Mouse (Mus musculus): Measurements from ENCODE around the gene Gm36210. TPM values are rescaled to one million over a fixed set of nuclear protein-coding genes. Genes with fewer than 3 reads are reported as not detected.

The Gm36210 gene
- total and polyA plus RNA-seq, 3 experiments: 0.90 TPM; not detected in 2

GRCm38 (mm10) chr7:4856508-4856907 is 49.8 kb downstream of the Gm36210 start:
- Histone ChIP-seq H3K27me3 (replicated peaks) (no peaks in the 10 kb centered on the region), H3K79me2 (replicated peaks; ENCODE audit: control insufficient read depth, extremely low read depth, insufficient read depth, poor library complexity, severe bottlenecking) (no peaks in the 10 kb centered on the region), H3K9ac (ENCODE audit: insufficient read depth, low read depth) (no peak overlapping the region), H3K4me1 (ENCODE audit: control insufficient read depth in 1 of 2, insufficient read depth in 2 of 2) (no peaks in the 10 kb centered on the region), H3K9me3 (replicated peaks; ENCODE audit: low read length) (no peaks in the 10 kb centered on the region), H3K27ac (ENCODE audit: insufficient read depth, low read depth) (no peak overlapping the region), H3K36me3 (replicated peaks in 1 of 2; ENCODE audit: control insufficient read depth in 1 of 2, insufficient read depth in 1 of 2, low read length in 1 of 2) (no peaks in the 10 kb centered on the region), H3K4me3 (replicated peaks in 1 of 3; ENCODE audit: low read depth in 2 of 3, low read length in 2 of 3, poor library complexity in 1 of 3) (no peak overlapping the region), H3K4me2 (ENCODE audit: insufficient read depth, low read depth, poor library complexity, severe bottlenecking) (no peak overlapping the region)
- dilution Hi-C loops (cut with MboI; ENCODE audit: extremely low pct_ligation_motif_present, extremely low pct_unique_long_range_greater_than_20kb, low sequenced_read_pairs): no loop called here
- TF ChIP-seq HCFC1 (IDR thresholded peaks at IDR 0.05; ENCODE audit: low read depth, low read length) (no peak), SIN3A (IDR thresholded peaks at IDR 0.05; ENCODE audit: low read length) (no peak), MAZ (IDR thresholded peaks at IDR 0.05; ENCODE audit: low read depth, low read length) (no peak), MEF2A (IDR thresholded peaks at IDR 0.05; ENCODE audit: borderline replicate concordance, low read depth, low read length) (no peak), MAFK (IDR thresholded peaks at IDR 0.05; ENCODE audit: insufficient replicate concordance, low read length) (no peak)
- in situ Hi-C loops (cut with MboI; ENCODE audit: low pct_ligation_motif_present, low pct_unique_long_range_greater_than_20kb, low sequenced_read_pairs): no loop called here
- DNase-seq (ENCODE audit: extremely low read depth): no peak

- in situ Hi-C loops (cut with MboI; ENCODE audit: low pct_ligation_motif_present, low pct_unique_long_range_greater_than_20kb, low sequenced_read_pairs): no loop called here
- TF ChIP-seq USF1 (IDR thresholded peaks at IDR 0.05; ENCODE audit: low read depth, low read length): no peak
- TF ChIP-seq ETS1 (conservative IDR thresholded peaks at IDR 0.05; ENCODE audit: low read depth, low read length): no peak
- no peak for TF ChIP-seq MAX (IDR thresholded peaks at IDR 0.05; ENCODE audit: low read length)
- TF ChIP-seq ZKSCAN1 (IDR thresholded peaks at IDR 0.05; ENCODE audit: borderline replicate concordance, low read depth, low read length): no peak
- no peak for TF ChIP-seq SIN3A (IDR thresholded peaks at IDR 0.05; ENCODE audit: low read length)
- TF ChIP-seq NRF1 (IDR thresholded peaks at IDR 0.05; ENCODE audit: low read depth, low read length): no peak
- no peak for TF ChIP-seq EP300 (IDR thresholded peaks at IDR 0.05; ENCODE audit: low read length)
- no peak for TF ChIP-seq MEF2A (IDR thresholded peaks at IDR 0.05; ENCODE audit: borderline replicate concordance, low read depth, low read length)
- no peak for TF ChIP-seq POLR2AphosphoS2 (IDR thresholded peaks at IDR 0.05; ENCODE audit: low read depth, low read length)
- no peak for TF ChIP-seq TBP (conservative IDR thresholded peaks at IDR 0.05; ENCODE audit: low read depth, low read length)
- no peak for TF ChIP-seq USF2 (conservative IDR thresholded peaks at IDR 0.05; ENCODE audit: low read depth, low read length)
- no peak for TF ChIP-seq CHD2 (IDR thresholded peaks at IDR 0.05; ENCODE audit: low read length)
- no peak for TF ChIP-seq ZNF384 (IDR thresholded peaks at IDR 0.05; ENCODE audit: low read depth, low read length)
- no peak for TF ChIP-seq MXI1 (IDR thresholded peaks at IDR 0.05; ENCODE audit: low read depth, low read length)
- TF ChIP-seq GABPA (IDR thresholded peaks at IDR 0.05; ENCODE audit: insufficient replicate concordance, low read depth, low read length): no peak
- no peak for TF ChIP-seq NELFE (IDR thresholded peaks at IDR 0.05; ENCODE audit: low read depth, low read length)
- TF ChIP-seq HCFC1 (IDR thresholded peaks at IDR 0.05; ENCODE audit: low read depth, low read length): no peak
- no peak for TF ChIP-seq ELF1 (IDR thresholded peaks at IDR 0.05; ENCODE audit: low read depth, low read length)
- Histone ChIP-seq H3K4me3 (replicated peaks in 1 of 3; ENCODE audit: low read depth in 2 of 3, low read length in 2 of 3, poor library complexity in 1 of 3) (no peak overlapping the region), H3K9ac (ENCODE audit: insufficient read depth, low read depth) (no peak overlapping the region), H3K4me2 (ENCODE audit: insufficient read depth, low read depth, poor library complexity, severe bottlenecking) (no peak overlapping the region), H3K9me3 (replicated peaks; ENCODE audit: low read length) (no peaks in the 10 kb centered on the region), H3K36me3 (replicated peaks in 1 of 2; ENCODE audit: control insufficient read depth in 1 of 2, insufficient read depth in 1 of 2, low read length in 1 of 2) (no peaks in the 10 kb centered on the region), H3K27ac (ENCODE audit: insufficient read depth, low read depth) (no peak overlapping the region), H3K79me2 (replicated peaks; ENCODE audit: control insufficient read depth, extremely low read depth, insufficient read depth, poor library complexity, severe bottlenecking) (no peaks in the 10 kb centered on the region), H3K4me1 (ENCODE audit: control insufficient read depth in 1 of 2, insufficient read depth in 2 of 2) (peaks cover 8 to 12% of the 10 kb centered on the region in 2 experiments), H3K27me3 (replicated peaks) (no peaks in the 10 kb centered on the region)
- dilution Hi-C loops (cut with MboI; ENCODE audit: extremely low pct_ligation_motif_present, extremely low pct_unique_long_range_greater_than_20kb, low sequenced_read_pairs): no loop called here
- no peak for DNase-seq (ENCODE audit: extremely low read depth)
Observed at GRCm38 (mm10) chr7:4853613-4854012, 52.7 kb downstream of the Gm36210 start.

All from CH12.LX (cell line).